Mouse (Mus musculus) embryonic facial prominence, embryonic 12.5 days (tissue): ENCODE data around the gene Fbxl16. TPM values are rescaled to one million over a fixed set of nuclear protein-coding genes. Genes with fewer than 3 reads are reported as not detected.
A peak's percentile ranks its signal among the peaks of the same experiment; 100 is the strongest.

ENCODE experiments used
- ATAC-seq: fragments of 200-750 bp; cut with Nextera tagmentation; 2 replicates; pipeline ENCODE4 v1.8.0; 2017; ENCODE audit not compliant: insufficient number of reproducible peaks, insufficient read depth, low FRiP score, low TSS enrichment
- H3K27ac ChIP-seq: fragments of 300-500 bp; sonication (generic); 2 replicates; pipeline ENCODE4 v1.5.1; 2016; ENCODE audit warnings: mild to moderate bottlenecking
- H3K27me3 ChIP-seq: fragments of 300-500 bp; sonication (generic); 2 replicates; pipeline ENCODE4 v1.6.1; 2016; ENCODE audit warnings: mild to moderate bottlenecking, moderate library complexity
- H3K36me3 ChIP-seq: fragments of 300-500 bp; sonication (generic); 2 replicates; pipeline ENCODE4 v1.6.1; 2016; ENCODE audit warnings: mild to moderate bottlenecking
- H3K4me1 ChIP-seq: fragments of 300-500 bp; sonication (generic); 2 replicates; pipeline ENCODE4 v1.6.1; 2016
- H3K4me2 ChIP-seq: fragments of 300-500 bp; sonication (generic); replicated peaks from 2 replicates; pipeline ENCODE4 v1.6.1; 2016; ENCODE audit warnings: mild to moderate bottlenecking, moderate library complexity
- H3K4me3 ChIP-seq: fragments of 300-500 bp; sonication (generic); 2 replicates; pipeline ENCODE4 v1.5.1; 2016; ENCODE audit warnings: mild to moderate bottlenecking
- H3K9ac ChIP-seq: fragments of 300-500 bp; sonication (generic); 2 replicates; pipeline ENCODE4 v1.6.1; 2016; ENCODE audit warnings: mild to moderate bottlenecking, moderate library complexity
- H3K9me3 ChIP-seq: fragments of 300-500 bp; sonication (generic); 2 replicates; pipeline ENCODE4 v1.6.1; 2016; ENCODE audit warnings: mild to moderate bottlenecking, moderate library complexity
- WGBS: fragments of 180-500 bp; shearing (Covaris S2); methylation state at CpG from one replicate; pipeline ENCODE4 v1.1.7; 2016; 5-methylcytosine and 5-hydroxymethylcytosine counted together
- polyA plus RNA-seq: library from polyadenylated mRNA; unstranded; fragments of >200 nt; fragmentation: Nextera tagmentation; extraction: Ambion mirVana; gene quantifications from 2 replicates; pipeline ENCODE4 v1.2.1, GENCODE M21; 2016

The Fbxl16 gene
- polyA plus RNA-seq, 1 experiment from 2014 or later: 5.9 TPM

DNA sequence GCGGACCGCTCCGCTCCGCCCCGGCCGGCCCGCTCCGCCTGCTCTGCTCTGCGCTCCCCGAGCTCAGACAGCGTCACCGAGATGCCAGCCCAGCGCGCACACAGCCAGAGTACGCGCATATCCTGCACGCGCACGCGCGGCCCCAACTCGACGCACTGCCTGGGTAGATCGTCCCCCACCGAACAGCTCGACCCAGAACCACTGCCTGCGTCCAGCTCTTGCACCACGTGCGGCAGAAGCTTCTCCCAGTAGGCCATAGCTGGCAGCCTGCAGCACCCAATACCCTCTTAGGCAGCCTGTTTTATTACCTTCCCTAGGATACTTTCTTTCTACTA is 28.2 kb downstream of the Fbxl16 start, which contains the start of gene Rhbdl1:
Gene Rhbdl1 (minus strand): TSS at position 220 of the 335 bp plus-strand sequence.
- H3K27me3 ChIP-seq: no peaks in the 10 kb centered on the region
- peak within 1 kb of the TSS; percentile 79 for H3K4me2 ChIP-seq
- H3K27ac ChIP-seq: no peak within 1 kb of the TSS
- H3K9ac ChIP-seq: peak within 1 kb of the TSS; percentile 55
- ATAC-seq: no peak
- peaks cover 53% of the 10 kb centered on the region for H3K36me3 ChIP-seq
- peak within 1 kb of the TSS; percentile 36 for H3K4me3 ChIP-seq
- H3K9me3 ChIP-seq: no peaks in the 10 kb centered on the region
- H3K4me1 ChIP-seq: peaks cover 43% of the 10 kb centered on the region
- 2% methylated on average over 28 of the region's 29 CpGs for WGBS

DNA sequence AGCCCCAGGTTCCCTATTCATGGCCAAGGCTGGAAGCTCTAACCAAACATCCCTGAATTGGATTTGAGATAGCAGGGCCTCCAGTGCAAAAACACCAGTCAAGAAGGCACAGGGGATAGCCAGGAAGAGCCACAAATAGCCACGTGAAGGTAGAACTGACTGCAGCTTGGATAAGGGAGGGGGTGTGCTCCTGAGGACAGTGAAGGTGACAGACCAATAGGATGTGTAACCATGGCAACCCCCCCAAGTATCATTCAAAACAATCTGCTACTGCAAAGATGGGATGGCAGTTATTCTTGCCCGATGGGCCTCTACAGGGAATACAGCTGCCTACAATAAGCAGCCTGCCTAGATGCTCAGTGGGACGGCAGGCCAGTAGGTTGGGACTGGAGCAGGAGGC is 28.6 kb downstream of the Fbxl16 start:
- H3K4me1 ChIP-seq: peaks cover 43% of the 10 kb centered on the region
- H3K9me3 ChIP-seq: no peaks in the 10 kb centered on the region
- H3K4me2 ChIP-seq: peak overlapping the region; percentile 79
- H3K36me3 ChIP-seq: peaks cover 58% of the 10 kb centered on the region
- WGBS: 53% methylated on average over 3 of the region's 3 CpGs
- no peak overlapping the region for H3K27ac ChIP-seq
- peak overlapping the region; percentile 36; the same call in 1 of the 2 replicates for H3K4me3 ChIP-seq
- no peaks in the 10 kb centered on the region for H3K27me3 ChIP-seq
- H3K9ac ChIP-seq: no peak overlapping the region
- ATAC-seq: no peak

DNA sequence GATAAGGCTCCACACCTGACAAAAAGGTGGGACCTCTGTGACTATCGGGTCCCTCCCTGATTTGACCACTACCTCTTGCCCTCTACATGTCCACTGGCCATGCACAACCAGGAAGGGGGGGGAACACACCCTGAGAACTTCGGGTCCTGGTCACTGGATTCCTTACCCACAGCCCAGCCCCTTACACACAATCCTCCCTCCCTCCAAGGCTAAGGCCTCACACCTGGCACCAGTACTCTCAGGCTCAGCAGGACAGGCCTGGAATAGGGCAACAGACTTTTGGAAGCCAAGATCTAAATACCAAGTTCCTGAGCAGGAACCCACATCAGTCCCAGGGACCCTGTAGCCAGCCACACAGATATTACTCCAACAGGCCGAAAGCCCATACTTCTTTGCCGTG is 30.0 kb downstream of the Fbxl16 start:
- WGBS: 88% methylated on average over 4 of the region's 4 CpGs
- ATAC-seq: no peak
- Histone ChIP-seq H3K27me3 (no peaks in the 10 kb centered on the region), H3K27ac (no peak overlapping the region), H3K4me2 (no peak overlapping the region), H3K4me3 (no peak overlapping the region), H3K36me3 (peaks cover 59% of the 10 kb centered on the region), H3K9me3 (no peaks in the 10 kb centered on the region), H3K9ac (no peak overlapping the region), H3K4me1 (peaks cover 50% of the 10 kb centered on the region)

DNA sequence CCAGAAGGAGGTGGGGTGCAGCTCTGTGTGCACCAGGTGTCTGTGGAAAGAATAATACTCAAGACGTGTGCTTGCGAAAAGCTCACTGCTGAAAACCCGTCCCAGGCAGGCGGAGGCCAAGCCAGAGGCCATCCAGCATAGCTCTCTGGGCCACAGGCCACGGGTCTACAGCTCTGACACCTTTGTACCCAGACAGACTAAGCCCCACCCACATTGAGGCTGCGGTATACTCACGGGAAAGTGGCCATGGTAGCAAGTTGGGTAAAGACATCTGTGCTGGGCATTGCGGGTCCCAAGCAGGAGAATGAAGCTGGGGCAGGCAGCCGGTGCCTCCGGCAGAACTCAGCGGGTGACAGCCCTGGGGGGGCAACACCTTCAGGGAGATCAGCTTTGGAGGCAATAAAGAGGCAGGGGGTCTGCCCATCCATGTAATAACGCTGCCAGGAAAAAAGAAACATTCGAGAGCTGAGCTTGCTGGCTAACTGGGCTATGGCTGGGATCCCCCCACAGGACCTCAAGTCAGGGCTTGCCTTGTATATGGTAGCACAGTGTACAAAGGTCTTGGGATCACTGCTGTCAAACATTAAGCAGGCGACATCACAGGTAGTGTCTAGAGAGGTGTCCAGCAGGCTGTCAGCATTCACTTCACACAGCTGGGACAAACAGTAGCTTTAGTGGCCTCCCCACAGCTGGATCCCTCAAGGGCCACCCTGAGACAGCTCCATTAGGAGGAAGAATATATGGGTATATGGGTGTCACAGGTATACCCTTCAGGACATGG is 30.8 kb downstream of the Fbxl16 start:
- H3K9ac ChIP-seq: no peak overlapping the region
- no peaks in the 10 kb centered on the region for H3K27me3 ChIP-seq
- peaks cover 43% of the 10 kb centered on the region for H3K4me1 ChIP-seq
- H3K9me3 ChIP-seq: no peaks in the 10 kb centered on the region
- no peak overlapping the region for H3K4me2 ChIP-seq
- no peak for ATAC-seq
- H3K27ac ChIP-seq: no peak overlapping the region
- WGBS: 86% methylated on average over 14 of the region's 14 CpGs
- no peak overlapping the region for H3K4me3 ChIP-seq
- peaks cover 59% of the 10 kb centered on the region for H3K36me3 ChIP-seq

DNA sequence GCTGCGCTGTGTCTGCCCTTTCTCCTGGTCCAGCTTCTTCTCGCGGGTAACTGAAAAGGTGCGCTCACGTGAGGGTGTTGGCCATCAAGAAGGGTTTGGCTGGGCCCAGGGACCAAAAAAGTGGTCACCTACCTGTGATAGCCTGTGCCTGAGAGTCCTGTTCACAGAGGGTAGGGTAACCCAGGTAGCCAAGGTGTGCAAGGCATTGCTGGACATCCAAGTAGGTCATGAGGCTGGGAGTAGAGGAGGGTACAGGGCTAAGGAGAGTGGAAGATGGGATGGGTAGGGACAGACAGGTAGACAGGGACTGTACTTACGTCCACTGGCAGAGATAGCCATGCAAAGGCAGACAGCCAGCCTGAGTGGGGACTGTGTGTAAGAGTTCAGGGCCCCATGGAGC is 31.6 kb downstream of the Fbxl16 start:
- Histone ChIP-seq H3K4me2 (no peak overlapping the region), H3K36me3 (peaks cover 57% of the 10 kb centered on the region), H3K27ac (no peak overlapping the region), H3K9ac (no peak overlapping the region), H3K9me3 (no peaks in the 10 kb centered on the region), H3K4me3 (no peak overlapping the region), H3K4me1 (peaks cover 35% of the 10 kb centered on the region), H3K27me3 (no peaks in the 10 kb centered on the region)
- ATAC-seq: no peak
- WGBS: 91% methylated on average over 6 of the region's 6 CpGs

DNA sequence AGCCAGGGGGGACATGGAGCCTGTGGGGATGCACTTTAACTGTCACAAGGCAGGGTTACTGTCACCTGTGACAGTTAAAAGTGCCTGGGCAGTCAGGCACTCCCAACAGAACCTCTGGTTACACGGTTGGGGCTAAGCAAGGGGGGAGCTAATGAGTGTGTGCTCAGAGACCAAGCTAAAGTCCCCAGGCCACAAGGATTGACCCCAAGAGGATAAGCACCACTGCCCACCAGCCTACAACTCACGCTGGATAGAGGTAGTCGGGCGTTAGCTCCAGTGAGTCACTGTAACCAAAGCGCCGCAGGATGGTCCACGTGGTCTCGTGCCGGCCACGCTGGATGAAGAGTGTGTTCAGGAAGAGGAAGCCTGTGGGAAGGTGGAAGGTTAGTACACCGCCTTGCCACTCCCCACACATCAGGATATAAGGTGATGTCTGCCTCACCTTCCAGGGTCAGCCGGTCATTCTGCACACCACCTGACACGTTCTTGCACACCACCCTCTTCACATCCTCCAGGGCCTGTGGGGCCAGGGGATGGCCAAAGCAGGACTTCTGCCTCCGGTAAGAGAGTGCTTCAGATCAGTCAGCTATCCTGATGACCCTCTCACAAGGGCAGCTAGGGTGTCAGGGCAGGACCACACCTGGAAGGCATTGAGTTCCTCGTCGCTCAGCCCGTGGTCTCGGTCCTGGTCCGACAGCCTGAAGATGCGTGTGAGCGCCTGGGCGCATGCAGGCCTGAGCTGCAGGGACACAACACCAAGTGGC is 32.4 kb downstream of the Fbxl16 start, which contains the start of gene Gm20683:
Gene Gm20683 (minus strand): TSS at position 647 of the 764 bp plus-strand sequence.
- H3K27me3 ChIP-seq: no peaks in the 10 kb centered on the region
- no peak within 1 kb of the TSS for H3K9ac ChIP-seq
- 92% methylated on average over 22 of the region's 22 CpGs for WGBS
- H3K4me1 ChIP-seq: peaks cover 27% of the 10 kb centered on the region
- H3K4me2 ChIP-seq: no peak within 1 kb of the TSS
- H3K36me3 ChIP-seq: peaks cover 58% of the 10 kb centered on the region
- no peak for ATAC-seq
- H3K9me3 ChIP-seq: no peaks in the 10 kb centered on the region
- no peak within 1 kb of the TSS for H3K27ac ChIP-seq
- no peak within 1 kb of the TSS for H3K4me3 ChIP-seq

DNA sequence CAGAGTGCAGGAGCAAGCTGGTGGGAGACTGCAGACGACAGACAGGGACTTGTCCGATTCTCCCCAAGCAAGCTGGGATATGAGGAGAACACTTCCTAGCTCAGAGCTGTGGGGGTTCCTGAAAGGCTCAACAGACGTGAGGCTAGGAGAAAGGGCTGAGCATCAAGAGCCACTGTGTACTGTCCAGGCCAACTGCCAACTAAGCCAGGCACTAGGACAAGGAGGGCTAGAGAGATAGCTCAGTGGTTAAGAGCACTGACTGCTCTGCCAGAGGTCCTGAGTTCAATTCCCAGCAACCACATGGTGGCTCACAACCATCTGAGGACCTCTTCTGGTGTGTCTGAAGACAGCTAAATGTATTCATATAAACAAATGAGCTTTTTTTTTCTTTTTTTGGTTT is 33.6 kb downstream of the Fbxl16 start:
- Histone ChIP-seq H3K4me1 (peaks cover 15% of the 10 kb centered on the region), H3K9ac (no peak overlapping the region), H3K27me3 (no peaks in the 10 kb centered on the region), H3K27ac (no peak overlapping the region), H3K36me3 (peaks cover 59% of the 10 kb centered on the region), H3K4me2 (no peak overlapping the region), H3K4me3 (no peak overlapping the region), H3K9me3 (no peaks in the 10 kb centered on the region)
- ATAC-seq: no peak
- WGBS: 80% methylated on average over 3 of the region's 3 CpGs

DNA sequence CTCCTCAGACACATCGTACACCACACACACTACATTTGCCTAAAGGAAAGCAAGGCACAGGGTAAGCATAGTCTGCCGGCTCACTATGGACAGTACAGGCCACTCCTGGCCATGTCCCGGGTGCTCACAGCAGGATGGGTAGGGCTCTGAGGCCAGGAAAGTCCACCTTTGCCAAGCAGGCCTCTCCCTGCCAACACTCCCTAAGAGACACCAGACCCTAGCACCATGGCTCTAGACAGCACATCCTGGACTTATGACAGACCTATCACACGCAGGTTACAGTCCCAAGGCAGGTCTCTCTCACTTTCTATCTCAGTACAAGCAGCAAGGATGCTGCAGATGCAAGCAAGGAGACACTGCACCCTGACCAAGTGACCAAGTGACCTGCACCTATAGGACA is 34.2 kb downstream of the Fbxl16 start:
- Histone ChIP-seq H3K4me1 (peaks cover 11% of the 10 kb centered on the region), H3K4me3 (peak overlapping the region; percentile 85), H3K9ac (peak overlapping the region; percentile 91), H3K27me3 (no peaks in the 10 kb centered on the region), H3K4me2 (peak overlapping the region; percentile 91), H3K27ac (no peak overlapping the region; the same call in 1 of the 2 replicates), H3K9me3 (no peaks in the 10 kb centered on the region), H3K36me3 (peaks cover 59% of the 10 kb centered on the region)
- 91% methylated on average over 4 of the region's 4 CpGs for WGBS
- ATAC-seq: no peak

DNA sequence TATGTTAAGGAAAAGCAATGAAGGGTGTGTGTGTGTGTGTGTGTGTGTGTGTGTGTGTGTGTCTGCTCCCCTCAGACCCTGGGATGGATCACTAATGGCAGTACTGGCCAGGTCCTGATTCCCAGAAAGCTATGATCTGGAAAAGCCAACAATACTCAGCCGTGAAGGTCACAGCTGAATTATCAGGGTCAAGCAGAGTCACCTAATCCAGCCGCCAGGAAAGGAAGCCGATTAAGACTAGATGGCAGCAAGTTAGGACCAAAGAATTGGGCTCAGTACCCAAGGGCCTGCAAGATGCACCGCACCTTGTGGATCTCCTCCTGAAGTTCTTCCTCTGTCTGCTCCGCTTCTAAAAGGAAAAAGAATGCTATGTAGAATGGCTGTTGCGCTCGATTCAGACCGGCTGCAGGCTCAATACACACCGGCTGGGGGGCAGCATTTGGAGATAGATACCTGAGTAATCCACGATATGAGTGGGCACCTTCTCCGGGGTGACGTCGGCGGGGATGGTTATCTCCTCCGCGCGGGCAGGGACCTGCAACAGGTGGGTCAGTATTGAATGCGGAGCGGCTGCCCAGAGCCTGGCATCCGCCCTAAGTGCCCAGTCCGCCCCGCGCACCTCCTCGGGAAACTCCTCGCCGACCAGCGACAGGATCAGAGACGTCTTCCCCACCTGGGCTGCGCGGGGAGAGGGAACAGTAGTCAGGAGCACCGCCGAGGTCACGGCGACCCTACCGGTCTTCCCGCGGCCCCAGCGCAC is 34.9 kb downstream of the Fbxl16 start:
- Histone ChIP-seq H3K27ac (peak overlapping the region; percentile 82), H3K36me3 (peaks cover 58% of the 10 kb centered on the region)

DNA sequence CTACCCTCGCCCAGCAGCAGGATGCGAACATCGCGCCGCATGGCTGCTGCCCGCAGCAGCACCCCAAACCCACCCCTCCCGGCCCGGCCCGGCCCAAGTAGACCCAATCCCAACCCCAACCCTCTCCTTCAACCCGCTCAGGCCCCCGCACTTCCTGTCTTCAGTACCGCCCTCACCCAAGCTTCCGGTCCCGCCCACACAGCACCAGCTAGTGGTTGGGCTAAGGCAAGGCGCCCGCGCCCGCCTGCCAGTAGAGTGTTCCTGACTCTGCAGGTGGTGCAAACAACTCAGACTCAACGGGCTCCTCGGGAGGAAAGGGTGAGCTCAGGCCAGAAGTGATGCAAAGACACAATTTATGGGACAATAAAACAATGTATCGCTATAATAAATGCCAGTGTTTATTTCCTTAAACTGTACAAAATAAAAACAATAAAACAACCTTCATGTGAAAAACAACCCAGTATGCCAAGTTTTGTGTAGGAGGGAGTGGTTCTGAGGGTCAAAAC is 35.6 kb downstream of the Fbxl16 start, which contains the start of gene Rhot2:
Gene Rhot2 (minus strand): TSS at position 456 of the 506 bp plus-strand sequence.
- ATAC-seq: peak; percentile 90
- Histone ChIP-seq H3K36me3 (peaks cover 56% of the 10 kb centered on the region), H3K9me3 (no peaks in the 10 kb centered on the region), H3K4me1 (peaks cover 11% of the 10 kb centered on the region), H3K27ac (peak within 1 kb of the TSS; percentile 82), H3K4me2 (peak within 1 kb of the TSS; percentile 91), H3K27me3 (no peaks in the 10 kb centered on the region), H3K4me3 (peak within 1 kb of the TSS; percentile 85), H3K9ac (peak within 1 kb of the TSS; percentile 91)
- WGBS: 1% methylated on average over 21 of the region's 21 CpGs

More for the DNA sequence above, 34.9 kb downstream of the Fbxl16 start:
- H3K4me2 ChIP-seq: peak overlapping the region; percentile 91
- H3K9ac ChIP-seq: peak overlapping the region; percentile 91
- peaks cover 11% of the 10 kb centered on the region for H3K4me1 ChIP-seq
- 2% methylated on average over 38 of the region's 38 CpGs for WGBS
- H3K27me3 ChIP-seq: no peaks in the 10 kb centered on the region
- peak overlapping the region; percentile 85 for H3K4me3 ChIP-seq
- no peaks in the 10 kb centered on the region for H3K9me3 ChIP-seq
- ATAC-seq: 0 out of 2 replicates have a peak, but pooled peaks have one; percentile 4

DNA sequence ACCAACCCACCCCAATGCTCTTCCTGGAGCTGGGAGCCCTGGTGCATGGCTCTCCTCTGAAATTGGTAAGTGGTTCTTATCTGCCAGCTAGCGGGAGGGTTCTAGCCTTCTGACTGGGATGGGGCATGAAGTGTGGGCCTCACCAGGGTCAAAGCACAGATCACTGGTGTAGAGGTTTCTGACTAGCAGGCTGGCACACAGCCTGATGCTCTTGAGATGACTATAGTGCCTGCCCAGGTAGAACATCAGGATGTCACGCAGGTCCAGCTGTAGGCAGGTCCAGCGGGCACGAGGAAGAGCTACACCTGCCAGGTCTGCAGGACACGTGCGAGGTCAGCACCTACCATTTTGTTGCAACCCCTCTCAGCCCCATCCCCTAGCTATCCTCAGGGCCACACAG is 51.3 kb downstream of the Fbxl16 start:
- peak overlapping the region; percentile 89 for H3K4me2 ChIP-seq
- ATAC-seq: no peak
- 88% methylated on average over 6 of the region's 6 CpGs for WGBS
- H3K27me3 ChIP-seq: no peaks in the 10 kb centered on the region
- H3K4me3 ChIP-seq: peak overlapping the region; percentile 72; the same call in 1 of the 2 replicates
- peaks cover 8% of the 10 kb centered on the region for H3K36me3 ChIP-seq
- no peak overlapping the region for H3K27ac ChIP-seq
- peaks cover 17% of the 10 kb centered on the region for H3K4me1 ChIP-seq
- peak overlapping the region; percentile 82; the same call in 1 of the 2 replicates for H3K9ac ChIP-seq
- no peaks in the 10 kb centered on the region for H3K9me3 ChIP-seq
